Mouse (Mus musculus) MEL (cell line): ENCODE measurements around the gene Atp13a1. TPM values are rescaled to one million over a fixed set of nuclear protein-coding genes. Genes with fewer than 3 reads are reported as not detected.

ENCODE experiments used
- DNase-seq: peaks from one replicate; pipeline ENCODE4 v3.0.0; 2011; ENCODE audit warnings: low read depth, low spot score
- H3K27ac ChIP-seq: 2 replicates; pipeline ENCODE4 v1.5.1; 2012; ENCODE audit warnings: low read depth, mild to moderate bottlenecking, control low read depth, low read length, moderate library complexity; ENCODE audit not compliant: control insufficient read depth
- H3K27me3 ChIP-seq, 2 experiments: fragments of 150-350 bp in 1 of 2; sonication (generic) in 1 of 2; 2 replicates each; pipeline ENCODE4 v1.6.1; 2012; ENCODE audit warnings: low read length in 2 of 2, mild to moderate bottlenecking in 2 of 2, improper control_type of control experiment in 1 of 2, moderate library complexity in 1 of 2; ENCODE audit not compliant: insufficient read depth in 2 of 2, control insufficient read depth in 1 of 2
- H3K36me3 ChIP-seq, 2 experiments: 2 replicates each; pipeline ENCODE4 v1.6.1; 2012 to 2014; ENCODE audit warnings: low read length in 2 of 2, improper control_type of control experiment in 1 of 2, inconsistent platforms in 1 of 2, mild to moderate bottlenecking in 1 of 2; ENCODE audit not compliant: insufficient read depth in 2 of 2, control insufficient read depth in 1 of 2
- H3K4me1 ChIP-seq, 2 experiments: fragments of 150-350 bp in 1 of 2; sonication (generic) in 1 of 2; 2 replicates each; pipeline ENCODE4 v1.6.1; 2012; ENCODE audit warnings: low read length in 2 of 2, improper control_type of control experiment in 1 of 2, mild to moderate bottlenecking in 1 of 2; ENCODE audit not compliant: insufficient read depth in 2 of 2, control insufficient read depth in 1 of 2
- H3K4me3 ChIP-seq, 2 experiments: fragments of 150-350 bp in 1 of 2; sonication (generic) in 1 of 2; 2 replicates each; pipeline ENCODE4 v1.5.1; 2012; ENCODE audit warnings: low read depth in 2 of 2, low read length in 2 of 2, mild to moderate bottlenecking in 2 of 2, moderate library complexity in 2 of 2, control low read depth in 1 of 2, improper control_type of control experiment in 1 of 2; ENCODE audit not compliant: control insufficient read depth in 1 of 2, insufficient read depth in 1 of 2
- H3K79me2 ChIP-seq: 2 replicates; pipeline ENCODE4 v1.6.1; 2012; ENCODE audit warnings: mild to moderate bottlenecking, low read length, moderate library complexity; ENCODE audit not compliant: control insufficient read depth, poor library complexity, insufficient read depth
- H3K9ac ChIP-seq: 2 replicates; pipeline ENCODE4 v1.6.1; 2012; ENCODE audit warnings: low read depth, mild to moderate bottlenecking, control low read depth, low read length, moderate library complexity; ENCODE audit not compliant: control insufficient read depth, poor library complexity, severe bottlenecking
- H3K9me3 ChIP-seq: fragments of 150-350 bp; sonication (generic); replicated peaks from 2 replicates; pipeline ENCODE4 v1.6.1; 2012; ENCODE audit warnings: mild to moderate bottlenecking, low read length, improper control_type of control experiment, moderate library complexity; ENCODE audit not compliant: insufficient read depth
- BHLHE40 ChIP-seq: IDR thresholded peaks from 2 replicates; pipeline ENCODE4 v1.6.1; 2012; ENCODE audit warnings: low read depth, mild to moderate bottlenecking, inconsistent platforms, low read length, improper control_type of control experiment, borderline replicate concordance
- CTCF ChIP-seq, 3 experiments: IDR thresholded peaks in 2 of 3; conservative IDR thresholded peaks in 1 of 3; 2 replicates each; pipeline ENCODE4 v1.5.1; 2011 to 2012; ENCODE audit warnings: low read length in 3 of 3, low read depth in 2 of 3, mild to moderate bottlenecking in 2 of 3, improper control_type of control experiment in 1 of 3, inconsistent platforms in 1 of 3, mixed read lengths in 1 of 3, moderate library complexity in 1 of 3; ENCODE audit not compliant: control insufficient read depth in 1 of 3, insufficient read depth in 1 of 3, poor library complexity in 1 of 3, severe bottlenecking in 1 of 3
- GABPA ChIP-seq: IDR thresholded peaks from 2 replicates; pipeline ENCODE4 v1.6.1; 2012; ENCODE audit warnings: low read depth, mild to moderate bottlenecking, inconsistent platforms, low read length, improper control_type of control experiment, moderate library complexity
- GATA1 ChIP-seq: IDR thresholded peaks from 2 replicates; pipeline ENCODE4 v1.6.1; 2011; ENCODE audit warnings: low read depth, low read length, improper control_type of control experiment
- KAT2A ChIP-seq: conservative IDR thresholded peaks from 2 replicates; pipeline ENCODE4 v1.6.1; 2012; ENCODE audit warnings: low read depth, low read length, improper control_type of control experiment, inconsistent platforms
- MAZ ChIP-seq: IDR thresholded peaks from 2 replicates; pipeline ENCODE4 v1.6.1; 2012; ENCODE audit warnings: low read depth, mild to moderate bottlenecking, inconsistent platforms, low read length, improper control_type of control experiment
- MEF2A ChIP-seq: IDR thresholded peaks from 2 replicates; pipeline ENCODE4 v1.6.1; 2014; ENCODE audit warnings: low read depth, mild to moderate bottlenecking, inconsistent platforms, low read length, improper control_type of control experiment; ENCODE audit not compliant: poor library complexity, insufficient replicate concordance, severe bottlenecking; ENCODE audit errors: extremely low read depth
- MXI1 ChIP-seq: IDR thresholded peaks from 2 replicates; pipeline ENCODE4 v1.6.1; 2011; ENCODE audit warnings: mild to moderate bottlenecking, low read depth, low read length, improper control_type of control experiment
- MYC ChIP-seq: IDR thresholded peaks from 2 replicates; pipeline ENCODE4 v1.6.1; 2011; ENCODE audit warnings: low read depth, mild to moderate bottlenecking, low read length, improper control_type of control experiment, moderate library complexity
- NELFE ChIP-seq: IDR thresholded peaks from 2 replicates; pipeline ENCODE4 v1.6.1; 2011; ENCODE audit warnings: low read depth, low read length, improper control_type of control experiment
- POLR2A ChIP-seq, 2 experiments: IDR thresholded peaks; 2 replicates each; pipeline ENCODE4 v1.6.1; 2011 to 2012; ENCODE audit warnings: low read length in 2 of 2, mild to moderate bottlenecking in 2 of 2, control low read depth in 1 of 2, improper control_type of control experiment in 1 of 2, low read depth in 1 of 2, moderate library complexity in 1 of 2; ENCODE audit not compliant: control insufficient read depth in 1 of 2, insufficient read depth in 1 of 2, poor library complexity in 1 of 2
- POLR2AphosphoS5 ChIP-seq: IDR thresholded peaks from 2 replicates; pipeline ENCODE4 v1.6.1; 2012; ENCODE audit warnings: low read depth, borderline replicate concordance, mild to moderate bottlenecking, inconsistent platforms, low read length, moderate library complexity, mixed read lengths
- SMC3 ChIP-seq: IDR thresholded peaks from 2 replicates; pipeline ENCODE4 v1.6.1; 2011; ENCODE audit warnings: low read depth, low read length, improper control_type of control experiment
- TAL1 ChIP-seq: IDR thresholded peaks from 2 replicates; pipeline ENCODE4 v1.6.1; 2012; ENCODE audit warnings: mild to moderate bottlenecking, inconsistent platforms, low read length, moderate library complexity, mixed read lengths
- TCF12 ChIP-seq: IDR thresholded peaks from 2 replicates; pipeline ENCODE4 v1.6.1; 2014; ENCODE audit warnings: low read depth, mild to moderate bottlenecking, inconsistent platforms, low read length, improper control_type of control experiment, moderate library complexity
- UBTF ChIP-seq: IDR thresholded peaks from 2 replicates; pipeline ENCODE4 v1.6.1; 2012; ENCODE audit warnings: low read depth, mild to moderate bottlenecking, inconsistent platforms, low read length, improper control_type of control experiment, moderate library complexity, borderline replicate concordance; ENCODE audit not compliant: insufficient read depth
- ZC3H11A ChIP-seq: IDR thresholded peaks from 2 replicates; pipeline ENCODE4 v1.6.1; 2012; ENCODE audit warnings: low read depth, mild to moderate bottlenecking, inconsistent platforms, low read length, improper control_type of control experiment
- ZMIZ1 ChIP-seq: IDR thresholded peaks from 2 replicates; pipeline ENCODE4 v1.6.1; 2012; ENCODE audit warnings: low read depth, mild to moderate bottlenecking, inconsistent platforms, low read length, improper control_type of control experiment, moderate library complexity
- polyA plus RNA-seq, 2 experiments: library from polyadenylated mRNA; stranded (reverse) in 1 of 2; unstranded in 1 of 2; fragments of >175 nt in 1 of 2; fragments of >200 nt in 1 of 2; gene quantifications; 2 replicates each; pipeline versions ENCODE4 v1.2.1 to v1.2.4; 2012; ENCODE audit warnings: low replicate concordance in 2 of 2, low read depth in 1 of 2; ENCODE audit not compliant: insufficient read length in 2 of 2, insufficient read depth in 1 of 2, missing spikeins in 1 of 2
- total RNA-seq: library from RNA; depleted of rRNA; stranded (reverse); fragments of 300-350 nt; gene quantifications from 2 replicates; pipeline ENCODE4 v1.2.3, GENCODE M21; 2012

Gene Atp13a1
- total and polyA plus RNA-seq, 3 experiments, result 52.4 to 83.7 TPM; not detected in 1

- Histone ChIP-seq H3K9me3 (no peaks in the 10 kb centered on the region), H3K79me2 (no peaks in the 10 kb centered on the region), H3K4me1 (peaks cover 0 to 9% of the 10 kb centered on the region in 2 experiments; a peak in 2 of 4 replicates), H3K27ac (no peak overlapping the region), H3K27me3 (no peaks in the 10 kb centered on the region), H3K4me3 (no peak overlapping the region), H3K9ac (no peak overlapping the region), H3K36me3 (peaks cover 0 to 6% of the 10 kb centered on the region in 2 experiments; a peak in 2 of 4 replicates)
- peak; percentile 35 for DNase-seq
- TF ChIP-seq NELFE (no peak), KAT2A (no peak), TAL1 (no peak), GABPA (no peak), SMC3 (no peak), MAZ (no peak), POLR2A (IDR thresholded peaks at IDR 0.05; ENCODE audit: control insufficient read depth in 1 of 2, insufficient read depth in 1 of 2, low read depth in 1 of 2, low read length in 2 of 2, poor library complexity in 1 of 2) (no peak), ZC3H11A (no peak), BHLHE40 (no peak), TCF12 (no peak), MEF2A (no peak), POLR2AphosphoS5 (no peak)
These were observed 58.0 kb downstream of the Atp13a1 start for GRCm38 (mm10) chr8:69848951-69849350.

GRCm38 (mm10) chr8:69849899-69850298, 58.9 kb downstream of the Atp13a1 start:
- Histone ChIP-seq H3K36me3 (peaks cover 0 to 6% of the 10 kb centered on the region in 2 experiments; a peak in 2 of 4 replicates), H3K9ac (no peak overlapping the region), H3K4me1 (peaks cover 0 to 9% of the 10 kb centered on the region in 2 experiments; a peak in 2 of 4 replicates), H3K4me3 (no peak overlapping the region), H3K27ac (no peak overlapping the region), H3K27me3 (no peaks in the 10 kb centered on the region), H3K79me2 (no peaks in the 10 kb centered on the region), H3K9me3 (no peaks in the 10 kb centered on the region)
- DNase-seq, result peak; percentile 57
- TF ChIP-seq MYC, result no peak
- no peak for TF ChIP-seq GABPA
- no peak for TF ChIP-seq GATA1
- TF ChIP-seq UBTF, result no peak
- TF ChIP-seq SMC3, result peak; percentile 30
- TF ChIP-seq ZMIZ1, result no peak
- TF ChIP-seq MXI1, result no peak
- peak; percentile 44 to 47 (median 46) for TF ChIP-seq CTCF (IDR thresholded peaks at IDR 0.05 in 2 of 3, conservative IDR thresholded peaks at IDR 0.05 in 1 of 3; ENCODE audit: control insufficient read depth in 1 of 3, insufficient read depth in 1 of 3, low read depth in 2 of 3, low read length in 3 of 3, poor library complexity in 1 of 3, severe bottlenecking in 1 of 3)
- no peak for TF ChIP-seq MEF2A
